Mouse (Mus musculus) intestine, embryonic 15.5 days (tissue): ENCODE measurements around the gene Tmem168. TPM values are rescaled to one million over a fixed set of nuclear protein-coding genes. Genes with fewer than 3 reads are reported as not detected.
A peak's percentile ranks its signal among the peaks of the same experiment; 100 is the strongest.

Experiments
- ATAC-seq: fragments of 200-750 bp; cut with Nextera tagmentation; 2 replicates; pipeline ENCODE4 v1.8.0; 2017; ENCODE audit warnings: moderate TSS enrichment, moderate library complexity
- H3K27ac ChIP-seq: fragments of 300-500 bp; sonication (generic); 2 replicates; pipeline ENCODE4 v1.5.1; 2015; ENCODE audit warnings: mild to moderate bottlenecking, inconsistent platforms
- H3K27me3 ChIP-seq: fragments of 300-500 bp; sonication (generic); replicated peaks from 2 replicates; pipeline ENCODE4 v1.6.1; 2015; ENCODE audit warnings: inconsistent platforms
- H3K36me3 ChIP-seq: fragments of 300-500 bp; sonication (generic); 2 replicates; pipeline ENCODE4 v1.6.1; 2015; ENCODE audit warnings: inconsistent platforms
- H3K4me1 ChIP-seq: fragments of 300-500 bp; sonication (generic); replicated peaks from 2 replicates; pipeline ENCODE4 v1.6.1; 2015; ENCODE audit warnings: inconsistent platforms
- H3K4me2 ChIP-seq: fragments of 300-500 bp; sonication (generic); replicated peaks from 2 replicates; pipeline ENCODE4 v1.6.1; 2015; ENCODE audit warnings: mild to moderate bottlenecking, inconsistent platforms
- H3K4me3 ChIP-seq: fragments of 300-500 bp; sonication (generic); replicated peaks from 2 replicates; pipeline ENCODE4 v1.5.1; 2015; ENCODE audit warnings: inconsistent platforms
- H3K9ac ChIP-seq: fragments of 300-500 bp; sonication (generic); 2 replicates; pipeline ENCODE4 v1.6.1; 2015; ENCODE audit warnings: inconsistent platforms
- H3K9me3 ChIP-seq: fragments of 300-500 bp; sonication (generic); 2 replicates; pipeline ENCODE4 v1.6.1; 2016; ENCODE audit warnings: inconsistent platforms
- WGBS: fragments of 180-500 bp; shearing (Covaris S2); methylation state at CpG from one replicate; pipeline ENCODE4 v1.1.7; 2015; 5-methylcytosine and 5-hydroxymethylcytosine counted together
- polyA plus RNA-seq: library from polyadenylated mRNA; unstranded; fragments of >200 nt; fragmentation: Nextera tagmentation; extraction: Ambion mirVana; gene quantifications from 2 replicates; pipeline ENCODE4 v1.2.1, GENCODE M21; 2015

Gene Tmem168
- polyA plus RNA-seq: 31.6 and 34.2 TPM in 2 replicates

DNA sequence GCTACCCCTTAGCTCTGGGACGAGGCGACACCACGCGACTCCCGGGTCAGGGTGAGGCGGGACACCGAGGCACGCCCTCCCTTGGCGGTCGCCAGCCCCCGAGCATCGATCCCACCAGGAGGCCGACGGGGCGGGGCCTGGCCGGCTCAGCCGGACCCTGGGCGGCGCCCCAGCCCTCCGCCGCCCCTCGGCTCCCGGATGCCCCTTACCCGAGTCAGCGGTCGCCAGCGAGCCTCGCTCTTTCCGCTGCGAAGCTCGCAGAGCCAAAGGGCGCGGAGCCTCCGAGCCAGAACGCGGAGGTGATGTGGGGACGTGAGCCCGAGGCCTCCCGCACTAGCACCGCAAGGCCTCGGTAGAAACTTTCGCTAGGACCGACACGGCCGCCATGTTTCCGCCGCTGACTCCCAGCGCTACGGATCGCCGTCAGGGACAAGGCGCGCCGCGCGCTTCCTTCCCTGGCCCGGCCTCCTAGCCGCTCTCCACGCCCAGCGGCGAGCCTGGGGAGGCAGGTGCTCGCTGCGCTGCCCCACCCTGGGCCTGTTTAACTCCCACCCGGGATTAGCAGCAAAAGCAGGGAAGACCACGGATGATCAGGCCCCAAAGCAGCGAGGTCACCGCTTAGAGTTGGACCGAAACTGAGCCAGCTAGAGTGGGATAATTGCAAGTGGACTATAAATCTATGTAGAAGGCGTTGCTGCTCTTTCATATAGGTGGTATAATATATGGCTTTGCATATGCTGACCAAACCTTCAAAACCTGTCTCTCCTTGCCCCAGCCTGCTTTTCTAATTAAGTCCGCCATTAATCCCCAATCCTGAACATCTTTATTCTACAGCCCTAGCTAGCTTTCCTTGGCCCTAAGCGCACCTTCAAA, at the start of gene Tmem168:
Tmem168 (minus strand) TSS at position 480 of the 873 bp plus-strand sequence.
- H3K4me3 ChIP-seq: peak within 1 kb of the TSS; percentile 83
- ATAC-seq: peak; percentile 98
- 2% methylated on average over 71 of the region's 71 CpGs for WGBS

GRCm38 (mm10) chr6:13654081-13654480, 46.2 kb upstream of the Tmem168 start:
- no peak overlapping the region for H3K4me3 ChIP-seq
- H3K9ac ChIP-seq: no peak overlapping the region
- H3K9me3 ChIP-seq: no peaks in the 10 kb centered on the region
- H3K27me3 ChIP-seq: no peaks in the 10 kb centered on the region
- no peak for ATAC-seq
- H3K36me3 ChIP-seq: no peaks in the 10 kb centered on the region
- H3K4me2 ChIP-seq: no peak overlapping the region
- H3K4me1 ChIP-seq: no peaks in the 10 kb centered on the region
- no peak overlapping the region for H3K27ac ChIP-seq

More for the DNA sequence above, at the start of gene Tmem168:
- Histone ChIP-seq H3K4me1 (peaks cover 7% of the 10 kb centered on the region), H3K9me3 (no peaks in the 10 kb centered on the region), H3K9ac (peak within 1 kb of the TSS; percentile 82), H3K36me3 (no peaks in the 10 kb centered on the region), H3K27me3 (no peaks in the 10 kb centered on the region), H3K27ac (peak within 1 kb of the TSS; percentile 96), H3K4me2 (peak within 1 kb of the TSS; percentile 81)

- no peaks in the 10 kb centered on the region for H3K36me3 ChIP-seq
- H3K4me2 ChIP-seq: no peak overlapping the region
- H3K9me3 ChIP-seq: no peaks in the 10 kb centered on the region
- no peaks in the 10 kb centered on the region for H3K4me1 ChIP-seq
- no peak overlapping the region for H3K9ac ChIP-seq
- ATAC-seq: no peak
- 96% methylated on average over 3 of the region's 3 CpGs for WGBS
- no peak overlapping the region for H3K4me3 ChIP-seq
- H3K27ac ChIP-seq: no peak overlapping the region
- no peaks in the 10 kb centered on the region for H3K27me3 ChIP-seq
Measured at GRCm38 (mm10) chr6:13652284-13652683, 44.4 kb upstream of the Tmem168 start.

DNA sequence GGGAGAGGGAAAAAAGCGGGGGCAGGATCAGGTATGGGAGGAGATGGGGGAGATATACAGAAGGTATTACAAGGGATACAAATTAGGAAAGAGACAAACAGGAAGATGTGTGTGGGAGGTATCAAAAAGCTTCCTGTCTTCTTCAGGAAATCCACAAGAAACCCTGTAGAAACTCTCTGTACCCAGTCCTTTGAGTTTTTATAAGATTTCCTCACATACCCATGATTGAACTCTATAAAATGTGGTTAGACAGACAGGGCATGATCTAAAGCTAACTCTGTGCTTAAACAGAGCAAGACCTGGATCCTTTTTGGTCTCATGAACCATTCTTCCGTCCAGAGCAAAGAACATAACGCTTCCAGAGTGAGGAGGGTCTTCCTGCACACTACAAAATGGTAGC, 43.0 kb upstream of the Tmem168 start:
- H3K4me2 ChIP-seq: no peak overlapping the region
- ATAC-seq: no peak
- no peaks in the 10 kb centered on the region for H3K4me1 ChIP-seq
- H3K4me3 ChIP-seq: no peak overlapping the region
- H3K9ac ChIP-seq: no peak overlapping the region
- no peaks in the 10 kb centered on the region for H3K36me3 ChIP-seq
- 93% methylated on average over 3 of the region's 3 CpGs for WGBS
- H3K9me3 ChIP-seq: no peaks in the 10 kb centered on the region
- no peak overlapping the region for H3K27ac ChIP-seq
- no peaks in the 10 kb centered on the region for H3K27me3 ChIP-seq

GRCm38 (mm10) chr6:13648305-13648704, 40.4 kb upstream of the Tmem168 start:
- Histone ChIP-seq H3K9ac (no peak overlapping the region), H3K27ac (no peak overlapping the region), H3K4me3 (no peak overlapping the region), H3K9me3 (no peaks in the 10 kb centered on the region), H3K4me2 (no peak overlapping the region), H3K4me1 (no peaks in the 10 kb centered on the region), H3K27me3 (no peaks in the 10 kb centered on the region), H3K36me3 (no peaks in the 10 kb centered on the region)
- no peak for ATAC-seq

DNA sequence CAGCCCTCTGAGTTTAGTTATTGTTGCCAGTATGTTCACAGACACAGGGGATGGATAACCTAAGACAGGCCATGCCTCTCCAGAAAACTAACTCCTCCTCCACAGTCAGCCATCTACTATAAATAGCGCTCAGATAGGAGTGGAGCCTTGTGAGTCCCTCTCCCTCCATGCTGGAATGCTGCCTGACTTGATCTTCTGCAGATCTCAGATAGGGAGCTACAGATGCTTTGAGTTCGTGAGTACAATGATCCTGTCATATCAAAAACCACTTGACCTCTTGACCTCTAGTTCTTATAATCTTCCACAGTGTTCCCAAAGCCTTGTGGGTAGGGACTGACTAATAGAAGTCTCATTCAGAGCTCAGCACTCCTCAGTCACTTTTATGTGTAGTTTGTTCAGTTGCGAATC, 28.7 kb upstream of the Tmem168 start:
- H3K4me3 ChIP-seq: no peak overlapping the region
- H3K27me3 ChIP-seq: no peaks in the 10 kb centered on the region
- ATAC-seq: peak; percentile 82
- no peaks in the 10 kb centered on the region for H3K9me3 ChIP-seq
- H3K9ac ChIP-seq: no peak overlapping the region
- 51% methylated on average over 3 of the region's 3 CpGs for WGBS
- H3K4me1 ChIP-seq: no peaks in the 10 kb centered on the region
- no peak overlapping the region for H3K4me2 ChIP-seq
- no peak overlapping the region for H3K27ac ChIP-seq
- H3K36me3 ChIP-seq: no peaks in the 10 kb centered on the region

GRCm38 (mm10) chr6:13632571-13632970, 24.7 kb upstream of the Tmem168 start:
- H3K9ac ChIP-seq: no peak overlapping the region
- WGBS: 92% methylated on average over 1 of the region's 1 CpGs
- no peaks in the 10 kb centered on the region for H3K27me3 ChIP-seq
- no peak for ATAC-seq
- H3K9me3 ChIP-seq: no peaks in the 10 kb centered on the region
- no peak overlapping the region for H3K4me2 ChIP-seq
- no peak overlapping the region for H3K27ac ChIP-seq
- no peak overlapping the region for H3K4me3 ChIP-seq
- H3K4me1 ChIP-seq: no peaks in the 10 kb centered on the region
- no peaks in the 10 kb centered on the region; the same call in 1 of the 2 replicates for H3K36me3 ChIP-seq

- H3K4me2 ChIP-seq: no peak overlapping the region
- 77% methylated on average over 2 of the region's 2 CpGs for WGBS
- no peaks in the 10 kb centered on the region for H3K27me3 ChIP-seq
- H3K9me3 ChIP-seq: no peaks in the 10 kb centered on the region
- H3K9ac ChIP-seq: no peak overlapping the region
- H3K4me1 ChIP-seq: no peaks in the 10 kb centered on the region
- H3K36me3 ChIP-seq: no peaks in the 10 kb centered on the region; the same call in 1 of the 2 replicates
- ATAC-seq: no peak
- no peak overlapping the region for H3K4me3 ChIP-seq
- no peak overlapping the region for H3K27ac ChIP-seq
Measured at GRCm38 (mm10) chr6:13630607-13631006, 22.7 kb upstream of the Tmem168 start.

GRCm38 (mm10) chr6:13619618-13620017, 11.7 kb upstream of the Tmem168 start:
- Histone ChIP-seq H3K9me3 (no peaks in the 10 kb centered on the region), H3K4me3 (no peak overlapping the region), H3K4me2 (no peak overlapping the region), H3K27me3 (no peaks in the 10 kb centered on the region), H3K27ac (no peak overlapping the region), H3K9ac (no peak overlapping the region), H3K36me3 (no peaks in the 10 kb centered on the region), H3K4me1 (no peaks in the 10 kb centered on the region)
- ATAC-seq: no peak
- WGBS: 79% methylated on average over 2 of the region's 2 CpGs

- no peaks in the 10 kb centered on the region for H3K27me3 ChIP-seq
- no peaks in the 10 kb centered on the region for H3K4me1 ChIP-seq
- 86% methylated on average over 3 of the region's 3 CpGs for WGBS
- no peaks in the 10 kb centered on the region for H3K9me3 ChIP-seq
- H3K4me3 ChIP-seq: no peak overlapping the region
- H3K4me2 ChIP-seq: no peak overlapping the region
- ATAC-seq: no peak
- no peaks in the 10 kb centered on the region for H3K36me3 ChIP-seq
- no peak overlapping the region for H3K9ac ChIP-seq
- H3K27ac ChIP-seq: no peak overlapping the region
Measured at GRCm38 (mm10) chr6:13617110-13617509, 9.2 kb upstream of the Tmem168 start.

- no peak overlapping the region for H3K27ac ChIP-seq
- no peak overlapping the region for H3K9ac ChIP-seq
- ATAC-seq: no peak
- H3K9me3 ChIP-seq: no peaks in the 10 kb centered on the region
- H3K27me3 ChIP-seq: no peaks in the 10 kb centered on the region
- WGBS: 86% methylated on average over 3 of the region's 3 CpGs
- H3K4me1 ChIP-seq: no peaks in the 10 kb centered on the region
- no peaks in the 10 kb centered on the region for H3K36me3 ChIP-seq
- H3K4me3 ChIP-seq: no peak overlapping the region
- no peak overlapping the region for H3K4me2 ChIP-seq
Measured at GRCm38 (mm10) chr6:13614568-13614967, 6.7 kb upstream of the Tmem168 start.

GRCm38 (mm10) chr6:13613671-13614070, 5.8 kb upstream of the Tmem168 start:
- no peak overlapping the region for H3K27ac ChIP-seq
- no peaks in the 10 kb centered on the region for H3K36me3 ChIP-seq
- no peak overlapping the region for H3K4me3 ChIP-seq
- no peak overlapping the region for H3K9ac ChIP-seq
- no peak overlapping the region for H3K4me2 ChIP-seq
- no peak for ATAC-seq
- no peaks in the 10 kb centered on the region for H3K9me3 ChIP-seq
- 83% methylated on average over 3 of the region's 3 CpGs for WGBS
- no peaks in the 10 kb centered on the region for H3K4me1 ChIP-seq
- no peaks in the 10 kb centered on the region for H3K27me3 ChIP-seq

GRCm38 (mm10) chr6:13610869-13611268, 3.0 kb upstream of the Tmem168 start:
- Histone ChIP-seq H3K4me1 (peaks cover 7% of the 10 kb centered on the region), H3K27ac (no peak overlapping the region), H3K4me3 (no peak overlapping the region), H3K4me2 (no peak overlapping the region), H3K9me3 (no peaks in the 10 kb centered on the region), H3K27me3 (no peaks in the 10 kb centered on the region), H3K9ac (no peak overlapping the region), H3K36me3 (no peaks in the 10 kb centered on the region)
- 87% methylated on average over 2 of the region's 2 CpGs for WGBS
- no peak for ATAC-seq
